Mouse (Mus musculus): ENCODE measurements around the gene Fnip2. TPM values are rescaled to one million over a fixed set of nuclear protein-coding genes. Genes with fewer than 3 reads are reported as not detected.

The Fnip2 gene
- polyA plus RNA-seq, 1 experiment from 2014 or later = 6.4 TPM

DNA sequence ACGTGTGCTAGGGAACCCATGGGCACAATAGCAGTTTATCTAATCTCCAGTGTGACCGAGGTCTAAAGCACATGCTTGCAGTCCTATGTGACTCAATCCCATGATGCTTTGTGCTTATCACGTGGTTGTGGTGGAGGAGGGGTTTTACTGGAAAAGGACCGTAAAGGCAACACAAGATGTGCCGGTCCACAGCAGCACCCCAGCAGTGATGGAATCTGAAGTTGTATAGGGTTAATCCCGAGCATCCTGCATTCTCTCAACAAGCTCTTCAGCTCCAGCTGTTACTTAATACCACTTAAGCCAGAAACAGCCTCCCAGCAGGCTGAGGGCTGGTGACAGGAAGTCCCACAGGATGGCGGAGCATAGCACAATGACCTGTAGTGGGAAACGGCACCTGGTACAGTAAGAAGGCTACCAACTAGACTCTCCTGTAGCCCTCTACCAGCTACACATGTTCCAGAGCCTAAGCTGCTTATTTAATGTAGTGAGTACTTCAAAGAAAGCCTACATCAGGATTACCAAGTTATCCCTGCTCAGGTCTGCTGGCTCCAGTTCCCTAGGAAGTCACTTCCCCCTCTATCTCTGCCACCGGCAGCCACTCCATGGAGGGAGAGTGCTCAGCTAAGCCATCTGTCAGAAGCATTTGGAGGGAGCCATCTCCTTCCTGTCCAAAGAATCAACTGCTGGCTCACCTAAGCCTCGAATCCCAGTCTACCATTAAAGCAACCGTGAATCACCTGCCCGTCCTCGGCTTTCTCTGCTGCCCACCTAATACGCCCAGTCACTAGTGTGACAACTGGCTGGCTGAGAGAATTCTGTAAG lies 51.3 kb downstream of the Fnip2 start:
- ATAC-seq (ENCODE audit: insufficient read depth) (no peak), DNase-seq (no peak)
- H3K36me3 ChIP-seq (ENCODE audit: insufficient read depth) = no peaks in the 10 kb centered on the region
- no peak overlapping the region for H3K27ac ChIP-seq (ENCODE audit: low read depth)
- no peaks in the 10 kb centered on the region for H3K9me3 ChIP-seq (ENCODE audit: low read depth, low read length)
- WGBS = 72% methylated on average over 14 of the region's 14 CpGs
- TF ChIP-seq CTCF (IDR thresholded peaks at IDR 0.05; ENCODE audit: low read depth) = no peak
- no peaks in the 10 kb centered on the region for H3K27me3 ChIP-seq (ENCODE audit: insufficient read depth, low read length)
- no peak overlapping the region for H3K4me3 ChIP-seq (ENCODE audit: low read depth, low read length)
- H3K9ac ChIP-seq = no peak overlapping the region
- H3K4me2 ChIP-seq = no peak overlapping the region
- H3K4me1 ChIP-seq (ENCODE audit: insufficient read depth) = peaks cover 13% of the 10 kb centered on the region

DNA sequence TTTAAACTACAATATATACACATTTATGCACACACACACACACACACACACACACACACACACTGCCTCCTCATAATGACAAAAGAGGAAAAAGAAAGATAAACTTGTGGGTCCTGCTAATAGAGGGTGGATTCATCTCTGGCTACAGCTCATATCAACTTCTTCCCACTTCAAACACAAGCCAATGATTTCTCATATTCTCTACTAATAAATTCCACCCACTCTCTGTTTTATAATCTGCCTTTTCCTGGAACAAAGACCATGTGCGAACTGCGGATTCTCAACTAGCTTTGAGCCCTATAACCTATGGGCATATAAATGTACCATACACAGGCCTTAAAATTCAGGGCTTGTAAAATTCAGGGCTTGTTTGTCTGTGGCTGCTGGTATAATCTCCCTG lies 53.3 kb downstream of the Fnip2 start:
- Histone ChIP-seq H3K4me2 (no peak overlapping the region), H3K9me3 (ENCODE audit: low read depth, low read length) (no peaks in the 10 kb centered on the region), H3K27ac (ENCODE audit: low read depth) (no peak overlapping the region), H3K36me3 (ENCODE audit: insufficient read depth) (no peaks in the 10 kb centered on the region), H3K9ac (no peak overlapping the region), H3K27me3 (ENCODE audit: insufficient read depth, low read length) (no peaks in the 10 kb centered on the region), H3K4me1 (ENCODE audit: insufficient read depth) (peaks cover 4% of the 10 kb centered on the region), H3K4me3 (ENCODE audit: low read depth, low read length) (no peak overlapping the region)
- TF ChIP-seq CTCF (IDR thresholded peaks at IDR 0.05; ENCODE audit: low read depth) = no peak
- ATAC-seq (ENCODE audit: insufficient read depth) = no peak
- no peak for DNase-seq
- WGBS = 93% methylated on average over 2 of the region's 2 CpGs

GRCm38 (mm10) chr3:79501166-79501728 lies 66.3 kb downstream of the Fnip2 start:
- Histone ChIP-seq H3K4me1 (ENCODE audit: insufficient read depth) (no peaks in the 10 kb centered on the region), H3K27me3 (ENCODE audit: insufficient read depth, low read length) (no peaks in the 10 kb centered on the region), H3K4me2 (no peak overlapping the region), H3K4me3 (ENCODE audit: low read depth, low read length) (no peak overlapping the region), H3K9ac (no peak overlapping the region), H3K9me3 (ENCODE audit: low read depth, low read length) (no peaks in the 10 kb centered on the region), H3K36me3 (ENCODE audit: insufficient read depth) (peaks cover 34% of the 10 kb centered on the region; the same call in 1 of the 2 replicates), H3K27ac (ENCODE audit: low read depth) (no peak overlapping the region)
- WGBS = 77% methylated on average over 2 of the region's 2 CpGs
- TF ChIP-seq CTCF (IDR thresholded peaks at IDR 0.05; ENCODE audit: low read depth) = no peak
- DNase-seq (no peak), ATAC-seq (ENCODE audit: insufficient read depth) (no peak)

GRCm38 (mm10) chr3:79500279-79500678 lies 67.3 kb downstream of the Fnip2 start:
- Histone ChIP-seq H3K4me2 (no peak overlapping the region), H3K9ac (no peak overlapping the region), H3K36me3 (ENCODE audit: insufficient read depth) (peaks cover 34% of the 10 kb centered on the region; the same call in 1 of the 2 replicates), H3K27ac (ENCODE audit: low read depth) (no peak overlapping the region), H3K4me1 (ENCODE audit: insufficient read depth) (no peaks in the 10 kb centered on the region), H3K4me3 (ENCODE audit: low read depth, low read length) (no peak overlapping the region), H3K9me3 (ENCODE audit: low read depth, low read length) (no peaks in the 10 kb centered on the region), H3K27me3 (ENCODE audit: insufficient read depth, low read length) (no peaks in the 10 kb centered on the region)
- ATAC-seq (ENCODE audit: insufficient read depth) = no peak
- DNase-seq = peak; percentile 23
- 86% methylated on average over 10 of the region's 10 CpGs for WGBS
- TF ChIP-seq CTCF (IDR thresholded peaks at IDR 0.05; ENCODE audit: low read depth) = no peak

DNA sequence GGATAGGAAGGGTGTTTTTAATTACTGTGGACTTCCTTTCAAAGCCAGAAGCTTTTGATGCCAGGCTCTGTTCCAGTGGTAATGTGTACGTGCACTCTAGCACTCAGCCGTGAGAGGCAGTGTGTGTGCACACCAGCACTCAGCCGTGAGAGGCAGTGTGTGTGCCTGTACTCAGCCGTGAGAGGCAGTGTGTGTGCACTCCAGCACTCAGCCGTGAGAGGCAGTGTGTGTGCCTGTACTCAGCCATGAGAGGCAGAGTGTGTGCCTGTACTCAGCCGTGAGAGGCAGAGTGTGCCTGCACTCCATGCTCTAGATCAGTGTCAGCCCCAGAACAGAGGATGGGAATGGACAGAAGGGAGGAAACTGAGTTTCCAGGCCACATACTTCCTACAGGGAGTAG lies 70.9 kb downstream of the Fnip2 start:
- DNase-seq (no peak), ATAC-seq (ENCODE audit: insufficient read depth) (no peak)
- Histone ChIP-seq H3K9me3 (ENCODE audit: low read depth, low read length) (no peaks in the 10 kb centered on the region), H3K4me2 (no peak overlapping the region), H3K4me1 (ENCODE audit: insufficient read depth) (no peaks in the 10 kb centered on the region), H3K27ac (ENCODE audit: low read depth) (no peak overlapping the region), H3K9ac (no peak overlapping the region), H3K36me3 (ENCODE audit: insufficient read depth) (peaks cover 52% of the 10 kb centered on the region), H3K4me3 (ENCODE audit: low read depth, low read length) (no peak overlapping the region), H3K27me3 (ENCODE audit: insufficient read depth, low read length) (no peaks in the 10 kb centered on the region)
- no peak for TF ChIP-seq CTCF (IDR thresholded peaks at IDR 0.05; ENCODE audit: low read depth)
- WGBS = 80% methylated on average over 6 of the region's 6 CpGs

DNA sequence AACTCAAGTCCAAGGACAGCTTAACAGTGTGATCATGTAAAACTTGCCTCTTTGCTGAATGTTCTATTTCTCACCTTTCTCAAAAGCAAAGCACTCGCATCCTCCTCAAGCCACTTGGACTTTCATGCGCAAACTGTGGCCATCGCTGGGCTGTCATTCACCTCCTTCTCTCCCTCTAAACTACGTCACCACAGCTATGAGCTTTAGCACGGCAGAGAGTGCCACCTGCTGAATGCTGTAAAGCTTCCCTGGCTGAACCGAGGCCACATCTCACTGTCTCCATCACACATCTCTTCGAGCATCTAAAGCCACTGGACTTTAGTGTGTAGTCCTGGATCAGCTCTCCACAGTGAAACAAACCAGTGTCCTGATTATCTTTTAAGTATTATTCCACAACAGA lies 72.4 kb downstream of the Fnip2 start:
- no peaks in the 10 kb centered on the region for H3K9me3 ChIP-seq (ENCODE audit: low read depth, low read length)
- WGBS = 80% methylated on average over 7 of the region's 7 CpGs
- peaks cover 55% of the 10 kb centered on the region for H3K36me3 ChIP-seq (ENCODE audit: insufficient read depth)
- no peak overlapping the region for H3K27ac ChIP-seq (ENCODE audit: low read depth)
- ATAC-seq (ENCODE audit: insufficient read depth) (no peak), DNase-seq (no peak)
- H3K4me3 ChIP-seq (ENCODE audit: low read depth, low read length) = no peak overlapping the region
- TF ChIP-seq CTCF (IDR thresholded peaks at IDR 0.05; ENCODE audit: low read depth) = no peak
- H3K4me2 ChIP-seq = no peak overlapping the region
- no peak overlapping the region for H3K9ac ChIP-seq
- H3K4me1 ChIP-seq (ENCODE audit: insufficient read depth) = no peaks in the 10 kb centered on the region
- H3K27me3 ChIP-seq (ENCODE audit: insufficient read depth, low read length) = no peaks in the 10 kb centered on the region

GRCm38 (mm10) chr3:79494028-79494427 lies 73.6 kb downstream of the Fnip2 start:
- no peak for TF ChIP-seq CTCF (IDR thresholded peaks at IDR 0.05; ENCODE audit: low read depth)
- no peak for ATAC-seq (ENCODE audit: insufficient read depth)
- H3K9me3 ChIP-seq (ENCODE audit: low read depth, low read length) = no peaks in the 10 kb centered on the region

More at GRCm38 (mm10) chr3:79494028-79494427, 73.6 kb downstream of the Fnip2 start:
- Histone ChIP-seq H3K27me3 (ENCODE audit: insufficient read depth, low read length) (no peaks in the 10 kb centered on the region), H3K4me2 (no peak overlapping the region), H3K36me3 (ENCODE audit: insufficient read depth) (peaks cover 46% of the 10 kb centered on the region), H3K4me3 (ENCODE audit: low read depth, low read length) (no peak overlapping the region), H3K9ac (no peak overlapping the region), H3K27ac (ENCODE audit: low read depth) (no peak overlapping the region), H3K4me1 (ENCODE audit: insufficient read depth) (no peaks in the 10 kb centered on the region)
- WGBS = 87% methylated on average over 8 of the region's 8 CpGs
- no peak for DNase-seq
